Mouse (Mus musculus) cortical plate, adult 2 months (tissue): ENCODE data around the gene Parp3.
"Not testable (repeated sequence)": the region's sequence is repeated elsewhere in the genome, so short reads cannot be mapped to it uniquely, and the experiment has no call there.

ENCODE experiments used
- CTCF ChIP-seq: fragments of 200-500 bp; IDR thresholded peaks from 2 replicates; pipeline ENCODE4 v1.5.1; 2011; ENCODE audit warnings: mild to moderate bottlenecking, control low read depth, low read length; ENCODE audit not compliant: insufficient read depth; ENCODE audit errors: extremely low read depth
- POLR2A ChIP-seq: fragments of 200-500 bp; IDR thresholded peaks from 2 replicates; pipeline ENCODE4 v1.6.1; 2011; ENCODE audit warnings: mild to moderate bottlenecking, low read length, control low read depth; ENCODE audit not compliant: insufficient read depth; ENCODE audit errors: extremely low read depth

DNA sequence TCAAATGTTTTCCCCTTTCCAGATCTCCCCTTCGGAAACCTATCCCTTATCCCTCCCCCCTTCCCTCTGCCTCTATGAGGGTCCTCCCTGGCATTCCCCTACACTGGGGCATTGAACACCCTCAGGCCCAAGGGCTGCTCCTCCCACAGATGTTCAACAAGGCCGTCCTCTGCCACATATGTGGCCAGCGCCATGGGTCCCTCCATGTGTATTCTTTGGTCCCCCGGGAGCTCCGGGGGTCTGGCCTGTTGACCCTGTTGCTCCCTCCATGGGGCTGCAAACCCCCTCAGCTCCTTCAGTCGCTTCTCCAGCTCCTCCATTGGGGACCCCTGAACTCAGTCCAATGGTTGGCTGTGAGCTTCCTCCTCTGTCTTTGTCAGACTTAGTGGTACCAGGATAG is 10.9 kb upstream of the Parp3 start:
- not testable (repeated sequence) for TF ChIP-seq CTCF, POLR2A
